19 mouse cellular contexts compared by ENCODE assay signal in the genomic region with DNA sequence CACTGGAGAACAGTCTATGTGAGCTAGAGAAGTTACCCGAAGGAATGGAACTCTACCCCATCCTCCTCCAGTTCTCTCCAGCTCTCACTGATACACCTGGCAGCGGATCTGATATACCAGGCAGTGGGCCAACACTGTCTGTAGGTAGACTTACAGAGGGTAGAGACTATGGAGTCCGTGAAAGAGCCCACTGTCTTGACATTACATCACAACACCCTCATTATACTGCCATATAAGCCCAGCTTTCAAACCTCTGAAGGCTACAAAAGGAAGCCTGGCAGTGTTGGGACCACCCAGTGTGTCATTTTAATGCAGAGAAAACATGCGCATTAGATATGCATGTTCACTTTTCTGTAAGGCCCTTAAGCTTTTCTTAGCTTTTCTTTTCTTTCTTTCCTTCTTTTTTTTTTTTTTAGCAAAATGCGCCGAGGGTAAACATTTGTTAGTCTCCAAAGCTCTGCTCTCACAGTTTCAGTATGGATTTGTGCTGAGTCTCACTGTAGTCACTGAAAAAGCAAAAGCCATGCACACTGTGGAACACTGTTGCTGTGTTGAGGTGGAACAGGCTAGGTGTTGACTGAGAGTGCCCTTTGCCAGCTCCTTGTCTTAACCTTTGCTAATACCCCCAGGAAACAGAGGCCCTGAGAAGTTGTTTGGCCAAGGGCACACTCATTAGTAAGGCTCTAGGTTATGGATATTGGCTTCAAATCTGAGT.
DNase-seq lines count a peak whose midpoint lies in the region; ATAC-seq and TF ChIP-seq lines count a peak whose summit lies in the region.
"Had no signal": no experiment of that assay in that cellular context is flagged by ENCODE, and none has a peak within 500 bp of the region (broad histone marks: within the 10 kb centered on the region; RNA-seq: fewer than 3 reads in every experiment).

No protein-coding gene starts in this region.

- peak; percentile 32 for DNase-seq in embryo, embryonic 10.5 days (ENCODE audit: low spot score)
- no peak for DNase-seq in embryo, embryonic 9.5 days (ENCODE audit: extremely low spot score)
- no peak for DNase-seq in neural tube, embryonic 10.5 days (ENCODE audit: extremely low spot score, low spot score)
- DNase-seq in hindbrain, postnatal 0 days (ENCODE audit: low spot score) = peak; percentile 33
- DNase-seq in lung, postnatal 10 days = no peak
- DNase-seq: adrenal gland, postnatal 25 days; heart, adult 2 months; heart, postnatal 10 days; right cerebral cortex, adult 18-20 months; spleen, adult 18-20 months; thymus, postnatal 36 days had no signal

- H3K27ac ChIP-seq in neural tube, embryonic 14.5 days (ENCODE audit: low read depth, low read length) = no peak overlapping the region
- H3K27ac ChIP-seq in hindbrain, postnatal 0 days = no peak overlapping the region
- H3K27ac ChIP-seq in kidney, embryonic 14.5 days (ENCODE audit: low read depth, low read length) = no peak overlapping the region
- H3K27ac ChIP-seq: heart, adult 2 months; liver, embryonic 12.5 days; neural tube, embryonic 12.5 days had no signal

- H3K9me3 ChIP-seq in neural tube, embryonic 14.5 days (ENCODE audit: control insufficient read depth, low read length) = no peaks in the 10 kb centered on the region
- no peaks in the 10 kb centered on the region for H3K9me3 ChIP-seq in hindbrain, postnatal 0 days (ENCODE audit: low read length)
- no peaks in the 10 kb centered on the region for H3K9me3 ChIP-seq in kidney, embryonic 14.5 days (ENCODE audit: control insufficient read depth, low read length)
- H3K9me3 ChIP-seq: liver, embryonic 12.5 days; neural tube, embryonic 12.5 days had no signal

- no peak overlapping the region for H3K9ac ChIP-seq in neural tube, embryonic 14.5 days (replicated peaks; ENCODE audit: low read depth, low read length)
- H3K9ac ChIP-seq in hindbrain, postnatal 0 days (replicated peaks; ENCODE audit: low read length) = no peak overlapping the region
- no peak overlapping the region for H3K9ac ChIP-seq in kidney, embryonic 14.5 days (ENCODE audit: low read depth, low read length)
- H3K9ac ChIP-seq: liver, embryonic 12.5 days; neural tube, embryonic 12.5 days had no signal

- H3K4me2 ChIP-seq in neural tube, embryonic 14.5 days (ENCODE audit: low read depth, low read length) = no peak overlapping the region
- H3K4me2 ChIP-seq in hindbrain, postnatal 0 days (ENCODE audit: low read depth, low read length) = no peak overlapping the region
- no peak overlapping the region for H3K4me2 ChIP-seq in kidney, embryonic 14.5 days (replicated peaks; ENCODE audit: low read depth, low read length)
- H3K4me2 ChIP-seq: liver, embryonic 12.5 days; neural tube, embryonic 12.5 days had no signal

- H3K27me3 ChIP-seq in neural tube, embryonic 14.5 days (ENCODE audit: control insufficient read depth, insufficient read depth, low read length) = no peaks in the 10 kb centered on the region
- no peaks in the 10 kb centered on the region for H3K27me3 ChIP-seq in hindbrain, postnatal 0 days (ENCODE audit: insufficient read depth, low read length)
- no peaks in the 10 kb centered on the region for H3K27me3 ChIP-seq in kidney, embryonic 14.5 days (ENCODE audit: control insufficient read depth, insufficient read depth, low read length)
- H3K27me3 ChIP-seq: liver, embryonic 12.5 days; neural tube, embryonic 12.5 days had no signal

- TF ChIP-seq CTCF in hindbrain, postnatal 0 days (IDR thresholded peaks at IDR 0.05; ENCODE audit: low read depth) = no peak

- H3K36me3 ChIP-seq in neural tube, embryonic 14.5 days (ENCODE audit: control insufficient read depth, insufficient read depth, low read length) = no peaks in the 10 kb centered on the region
- H3K36me3 ChIP-seq in hindbrain, postnatal 0 days (ENCODE audit: insufficient read depth, low read length) = no peaks in the 10 kb centered on the region
- no peaks in the 10 kb centered on the region for H3K36me3 ChIP-seq in kidney, embryonic 14.5 days (ENCODE audit: control insufficient read depth, insufficient read depth, low read length)
- H3K36me3 ChIP-seq: liver, embryonic 12.5 days; neural tube, embryonic 12.5 days had no signal

- peak; percentile 39; the same call in 1 of the 2 replicates for ATAC-seq in neural tube, embryonic 14.5 days (ENCODE audit: low read depth)
- 0 out of 2 replicates have a peak, but pooled peaks have one; percentile 38 for ATAC-seq in hindbrain, postnatal 0 days
- no peak for ATAC-seq in erythroblast, adult 5-6 weeks (replicated peaks; ENCODE audit: low FRiP score, poor library complexity, severe bottlenecking)
- ATAC-seq in kidney, embryonic 14.5 days (ENCODE audit: low FRiP score, low TSS enrichment) = no peak
- ATAC-seq: intestine, postnatal 0 days; liver, embryonic 12.5 days; lung, postnatal 0 days had no signal

- 33% methylated on average over 6 of the region's 6 CpGs for WGBS in neural tube, embryonic 14.5 days
- WGBS in hindbrain, postnatal 0 days = 21% methylated on average over 6 of the region's 6 CpGs
- WGBS in kidney, embryonic 14.5 days = 64% methylated on average over 6 of the region's 6 CpGs

- no peak overlapping the region for H3K4me3 ChIP-seq in neural tube, embryonic 14.5 days (ENCODE audit: low read depth, low read length)
- H3K4me3 ChIP-seq in hindbrain, postnatal 0 days (ENCODE audit: low read length) = no peak overlapping the region
- H3K4me3 ChIP-seq in kidney, embryonic 14.5 days (ENCODE audit: low read length) = no peak overlapping the region
- H3K4me3 ChIP-seq: erythroblast, embryonic 14.5 days; heart, adult 2 months; liver, embryonic 12.5 days; neural tube, embryonic 12.5 days had no signal

- peaks cover 16% of the 10 kb centered on the region; the same call in 1 of the 2 replicates for H3K4me1 ChIP-seq in neural tube, embryonic 14.5 days (ENCODE audit: control insufficient read depth, insufficient read depth, low read length)
- H3K4me1 ChIP-seq in hindbrain, postnatal 0 days (ENCODE audit: insufficient read depth, low read length) = peaks cover 7% of the 10 kb centered on the region; the same call in 1 of the 2 replicates
- H3K4me1 ChIP-seq in kidney, embryonic 14.5 days (ENCODE audit: control insufficient read depth, insufficient read depth, low read length) = no peaks in the 10 kb centered on the region; the same call in 1 of the 2 replicates
- H3K4me1 ChIP-seq: liver, embryonic 12.5 days had no signal

Comparison
In these comparisons a context has a peak if more than half of its experiments do, and no peak if none do; other contexts are left out.
1. DNase-seq: peak in embryo, embryonic 10.5 days (single experiment) and hindbrain, postnatal 0 days (single experiment); none in embryo, embryonic 9.5 days (single experiment), neural tube, embryonic 10.5 days (single experiment) and lung, postnatal 10 days (single experiment).
2. ATAC-seq: peak in neural tube, embryonic 14.5 days (single experiment) and hindbrain, postnatal 0 days (single experiment); none in erythroblast, adult 5-6 weeks (single experiment) and kidney, embryonic 14.5 days (single experiment).